Mouse (Mus musculus) ES-Bruce4 (cell line): ENCODE measurements around the gene Cks1b.

ENCODE experiments used
- CTCF ChIP-seq: IDR thresholded peaks from one replicate; pipeline ENCODE4 v1.8.1; 2011; ENCODE audit warnings: low read depth, low read length
- EP300 ChIP-seq: IDR thresholded peaks from 2 replicates; pipeline ENCODE4 v1.6.1; 2011; ENCODE audit warnings: low read depth, low read length; ENCODE audit not compliant: insufficient read depth
- POLR2A ChIP-seq: IDR thresholded peaks from one replicate; pipeline ENCODE4 v1.8.1; 2011; ENCODE audit warnings: low read length; ENCODE audit not compliant: insufficient read depth

DNA sequence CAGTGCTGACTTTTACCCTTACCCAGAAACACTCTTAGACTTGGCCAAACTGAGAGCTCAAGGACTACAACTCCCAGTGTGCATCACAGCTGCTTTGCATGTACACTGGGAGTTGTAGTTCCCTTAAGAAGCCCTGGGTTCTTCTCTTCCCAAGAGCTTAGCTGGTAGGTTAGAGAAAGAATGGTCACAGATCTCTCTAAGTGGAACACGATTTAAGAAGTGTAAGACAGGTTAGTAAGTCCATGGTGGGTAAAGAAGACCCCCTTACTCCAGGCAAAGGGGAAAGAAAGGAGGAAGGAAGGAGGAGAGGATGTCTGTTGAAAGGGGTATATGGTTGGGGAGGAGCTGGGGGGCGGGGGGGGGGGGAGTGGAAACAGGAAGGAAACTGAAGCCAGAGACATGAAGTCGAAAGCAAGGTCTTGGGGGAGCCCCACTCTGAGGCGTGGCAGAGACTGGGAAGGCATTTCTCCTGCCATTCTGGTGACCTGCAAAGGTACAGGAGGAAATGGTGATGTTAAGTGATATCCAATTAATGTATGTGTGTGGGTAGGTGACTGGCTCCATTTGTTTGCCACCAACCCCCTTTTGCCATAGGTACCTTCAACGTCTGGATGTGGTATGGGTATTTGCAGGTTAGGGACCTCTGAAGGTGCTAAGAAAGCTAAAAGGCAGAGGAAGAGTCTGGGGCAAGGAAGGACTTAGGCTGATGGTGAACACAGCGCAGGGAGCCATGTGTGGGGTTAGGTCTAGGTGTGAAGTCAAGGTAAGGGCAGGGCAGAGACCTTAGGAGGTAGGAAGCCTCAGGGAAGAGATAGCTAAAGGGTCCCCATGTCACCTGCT, 29.1 kb downstream of the Cks1b start:
- TF ChIP-seq CTCF (no peak), POLR2A (no peak), EP300 (no peak)
